Mouse (Mus musculus): ENCODE measurements around the gene Grm4.
A peak's percentile ranks its signal among the peaks of the same experiment; 100 is the strongest.

DNA sequence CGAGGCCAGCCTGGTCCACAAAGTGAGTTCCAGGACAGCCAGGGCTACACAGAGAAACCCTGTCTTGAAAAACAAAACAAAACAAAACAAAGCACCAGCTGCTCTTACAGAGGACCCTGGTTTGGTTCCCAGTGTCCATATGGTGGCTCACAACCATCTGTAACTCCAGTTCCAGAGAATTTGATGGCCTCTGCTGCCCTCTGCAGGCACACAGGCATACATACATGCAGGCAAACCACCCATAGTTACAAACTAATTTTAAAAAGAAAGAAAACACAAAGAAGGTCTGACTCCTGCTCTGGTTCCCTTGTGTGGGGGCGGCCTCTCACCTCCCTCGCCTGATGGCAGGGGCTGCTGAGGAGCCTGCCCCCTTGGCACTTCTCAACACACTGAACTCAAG is 12.2 kb upstream of the Grm4 start:
- 0 out of 2 replicates have a peak, but pooled peaks have one; percentile 25 for TF ChIP-seq CTCF (IDR thresholded peaks at IDR 0.05; ENCODE audit: insufficient read depth, low read length)
- no peak for TF ChIP-seq POLR2A (IDR thresholded peaks at IDR 0.05; ENCODE audit: borderline replicate concordance, extremely low read depth, low read depth, low read length)

Measured in lung, adult 2 months (tissue).